Mouse (Mus musculus): ENCODE measurements at regions not wholly inside any gene's neighbourhood (a gene's known extent, or its start where the extent isn't known, plus 50 kb on each side); places are given as distances from the start of the nearest gene placed in this dataset.

- no peak for ATAC-seq (ENCODE audit: insufficient read depth, low FRiP score, low read depth)
- no peaks in the 10 kb centered on the region for H3K4me1 ChIP-seq
- H3K36me3 ChIP-seq, result no peaks in the 10 kb centered on the region
- no peaks in the 10 kb centered on the region for H3K27me3 ChIP-seq (replicated peaks)
- no peak overlapping the region for H3K4me2 ChIP-seq
- no peaks in the 10 kb centered on the region for H3K9me3 ChIP-seq
- 95% methylated on average over 5 of the region's 5 CpGs for WGBS
- no peak overlapping the region for H3K27ac ChIP-seq
- H3K4me3 ChIP-seq (replicated peaks), result no peak overlapping the region
- H3K9ac ChIP-seq, result no peak overlapping the region
Measured at GRCm38 (mm10) chr16:77989139-77989538, 312.1 kb upstream of the Cxadr start.

DNA sequence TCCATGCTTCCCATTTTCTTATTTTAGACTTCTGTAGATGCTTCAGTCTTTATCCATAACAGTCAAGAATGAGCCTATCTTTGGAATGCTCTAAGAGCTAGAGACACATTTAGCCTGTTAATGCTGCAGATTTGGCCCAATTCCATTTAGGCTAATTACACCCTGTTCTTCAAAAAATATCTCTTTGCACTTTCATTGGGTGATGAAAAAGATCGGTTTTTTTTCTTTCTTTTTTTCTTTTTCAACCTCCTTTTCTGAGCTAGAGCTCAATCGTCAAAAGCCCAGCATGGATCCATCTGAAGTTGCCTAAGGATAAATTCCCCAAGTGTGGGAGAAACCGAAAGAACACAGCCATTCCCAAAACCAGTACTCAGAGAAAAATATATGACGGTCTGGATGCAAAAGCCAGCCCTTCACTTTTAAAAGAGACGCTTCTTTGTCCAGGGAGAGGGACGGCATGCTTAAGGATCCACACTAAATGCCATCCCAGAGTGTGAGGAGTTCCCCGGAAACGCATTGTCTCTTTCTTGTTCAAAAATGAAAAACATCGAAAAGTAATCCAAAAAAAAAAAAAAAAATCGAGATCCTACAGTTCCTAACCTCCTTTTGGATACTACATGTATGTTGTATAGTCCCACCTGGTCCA lies 314.3 kb upstream of the Cxadr start:
- Histone ChIP-seq H3K27me3 (replicated peaks) (no peaks in the 10 kb centered on the region), H3K27ac (no peak overlapping the region), H3K4me1 (no peaks in the 10 kb centered on the region), H3K9me3 (no peaks in the 10 kb centered on the region), H3K36me3 (no peaks in the 10 kb centered on the region), H3K9ac (no peak overlapping the region), H3K4me3 (replicated peaks) (no peak overlapping the region), H3K4me2 (no peak overlapping the region)
- WGBS, result 70% methylated on average over 10 of the region's 10 CpGs
- ATAC-seq (ENCODE audit: insufficient read depth, low FRiP score, low read depth), result no peak

GRCm38 (mm10) chr16:77948785-77949184 lies 346.9 kb upstream of the Gm11146 start:
- H3K4me3 ChIP-seq (replicated peaks), result no peak overlapping the region
- no peaks in the 10 kb centered on the region for H3K27me3 ChIP-seq (replicated peaks)
- no peak for ATAC-seq (ENCODE audit: insufficient read depth, low FRiP score, low read depth)
- WGBS, result 80% methylated on average over 1 of the region's 1 CpGs
- H3K9ac ChIP-seq, result no peak overlapping the region
- H3K27ac ChIP-seq, result no peak overlapping the region
- H3K36me3 ChIP-seq, result no peaks in the 10 kb centered on the region
- H3K9me3 ChIP-seq, result no peaks in the 10 kb centered on the region
- no peaks in the 10 kb centered on the region for H3K4me1 ChIP-seq
- H3K4me2 ChIP-seq, result no peak overlapping the region

- 53% methylated on average over 2 of the region's 2 CpGs for WGBS
- H3K27ac ChIP-seq, result no peak overlapping the region
- no peaks in the 10 kb centered on the region for H3K36me3 ChIP-seq
- H3K4me1 ChIP-seq, result no peaks in the 10 kb centered on the region
- H3K27me3 ChIP-seq (replicated peaks), result no peaks in the 10 kb centered on the region
- no peak for ATAC-seq (ENCODE audit: insufficient read depth, low FRiP score, low read depth)
- H3K4me3 ChIP-seq (replicated peaks), result no peak overlapping the region
- H3K9ac ChIP-seq, result no peak overlapping the region
- H3K4me2 ChIP-seq, result no peak overlapping the region
- H3K9me3 ChIP-seq, result no peaks in the 10 kb centered on the region
Measured at GRCm38 (mm10) chr16:77945442-77945841, 343.5 kb upstream of the Gm11146 start.

- no peak for ATAC-seq (ENCODE audit: insufficient read depth, low FRiP score, low read depth)
- Histone ChIP-seq H3K27me3 (replicated peaks) (no peaks in the 10 kb centered on the region), H3K27ac (no peak overlapping the region), H3K9ac (no peak overlapping the region), H3K4me2 (no peak overlapping the region), H3K36me3 (no peaks in the 10 kb centered on the region), H3K9me3 (no peaks in the 10 kb centered on the region), H3K4me3 (replicated peaks) (no peak overlapping the region), H3K4me1 (no peaks in the 10 kb centered on the region)
- WGBS, result 76% methylated on average over 9 of the region's 9 CpGs
Measured at GRCm38 (mm10) chr16:77931025-77931723, 329.3 kb upstream of the Gm11146 start.

DNA sequence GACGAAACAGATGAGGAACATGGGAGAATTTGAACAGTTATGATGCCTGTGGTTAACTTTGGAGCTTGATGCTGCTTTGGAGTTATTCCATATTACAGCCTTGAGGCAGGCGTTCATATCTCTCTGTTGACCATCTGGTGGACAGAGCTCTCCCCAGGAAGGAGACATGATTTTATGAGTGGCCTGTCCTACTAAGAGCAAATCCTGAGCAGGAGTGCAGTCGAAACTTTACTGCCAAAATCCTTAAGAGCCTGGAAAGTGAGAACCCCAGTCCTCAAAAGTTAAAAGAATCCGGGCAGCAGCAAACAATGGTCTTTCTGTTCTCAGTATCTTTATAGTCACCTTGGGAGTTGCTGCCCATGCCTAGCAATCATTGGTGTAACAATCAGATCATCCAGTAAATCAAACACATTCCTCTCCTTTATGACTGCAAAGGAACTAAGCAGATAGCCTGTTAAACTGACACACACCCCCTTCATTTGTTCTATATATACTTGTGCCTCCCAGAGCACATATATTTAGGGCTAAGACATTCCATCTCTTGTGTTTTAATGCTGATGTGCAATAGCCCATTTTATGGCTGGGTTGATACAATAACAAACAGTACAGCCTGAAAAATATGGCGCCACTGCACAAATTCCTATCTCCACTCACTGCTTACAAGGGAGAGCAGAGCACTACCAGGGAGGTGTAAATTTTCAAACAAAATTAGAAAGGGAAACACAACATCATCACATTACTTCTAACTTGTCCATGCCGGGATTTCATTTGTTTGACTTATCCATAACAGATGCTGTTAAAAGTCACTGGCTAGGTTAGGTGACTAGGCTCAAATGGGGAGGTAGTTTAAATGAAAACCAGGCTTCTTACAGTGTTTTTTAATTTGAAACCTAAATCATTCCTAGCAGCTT lies 312.5 kb upstream of the Gm11146 start:
- Histone ChIP-seq H3K4me3 (replicated peaks) (no peak overlapping the region), H3K9me3 (no peaks in the 10 kb centered on the region), H3K9ac (no peak overlapping the region), H3K27me3 (replicated peaks) (no peaks in the 10 kb centered on the region), H3K4me1 (no peaks in the 10 kb centered on the region), H3K36me3 (no peaks in the 10 kb centered on the region), H3K27ac (no peak overlapping the region), H3K4me2 (no peak overlapping the region)
- ATAC-seq (ENCODE audit: insufficient read depth, low FRiP score, low read depth), result no peak
- 64% methylated on average over 6 of the region's 6 CpGs for WGBS

- no peaks in the 10 kb centered on the region for H3K9me3 ChIP-seq
- no peak overlapping the region for H3K4me2 ChIP-seq
- H3K36me3 ChIP-seq, result no peaks in the 10 kb centered on the region
- 47% methylated on average over 2 of the region's 2 CpGs for WGBS
- no peak for ATAC-seq (ENCODE audit: insufficient read depth, low FRiP score, low read depth)
- no peaks in the 10 kb centered on the region for H3K4me1 ChIP-seq
- no peak overlapping the region for H3K4me3 ChIP-seq (replicated peaks)
- H3K9ac ChIP-seq, result no peak overlapping the region
- no peak overlapping the region for H3K27ac ChIP-seq
- H3K27me3 ChIP-seq (replicated peaks), result no peaks in the 10 kb centered on the region
Measured at GRCm38 (mm10) chr16:77894247-77894646, 292.4 kb upstream of the Gm11146 start.

- no peaks in the 10 kb centered on the region for H3K36me3 ChIP-seq
- H3K4me3 ChIP-seq (replicated peaks), result no peak overlapping the region
- H3K9ac ChIP-seq, result no peak overlapping the region
- H3K4me2 ChIP-seq, result no peak overlapping the region
- ATAC-seq (ENCODE audit: insufficient read depth, low FRiP score, low read depth), result no peak
- no peaks in the 10 kb centered on the region for H3K9me3 ChIP-seq
- H3K27ac ChIP-seq, result no peak overlapping the region
- no peaks in the 10 kb centered on the region for H3K4me1 ChIP-seq
- no peaks in the 10 kb centered on the region for H3K27me3 ChIP-seq (replicated peaks)
- WGBS, result 64% methylated on average over 2 of the region's 2 CpGs
Measured at GRCm38 (mm10) chr16:77893690-77894089, 291.8 kb upstream of the Gm11146 start.

DNA sequence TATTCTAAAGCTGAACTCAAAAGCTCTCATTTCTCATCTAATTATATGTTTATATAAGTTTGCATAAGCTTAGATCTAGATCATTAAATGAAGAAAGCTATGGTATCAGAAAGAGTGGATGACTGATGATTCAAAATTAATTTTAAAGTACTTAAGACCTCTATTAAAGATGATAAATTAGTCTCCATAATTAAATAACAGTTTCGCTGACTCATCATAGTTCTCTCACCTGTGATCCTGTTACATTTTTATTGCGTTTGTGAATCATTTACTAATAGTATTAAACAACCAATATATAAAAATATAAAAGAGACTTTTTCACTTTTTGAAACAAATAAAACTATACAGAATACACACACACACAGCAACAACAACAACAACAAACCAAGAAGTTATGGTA lies 290.8 kb upstream of the Gm11146 start:
- H3K27me3 ChIP-seq (replicated peaks), result no peaks in the 10 kb centered on the region
- no peaks in the 10 kb centered on the region for H3K36me3 ChIP-seq
- no peaks in the 10 kb centered on the region for H3K9me3 ChIP-seq
- no peak overlapping the region for H3K4me2 ChIP-seq
- no peak overlapping the region for H3K4me3 ChIP-seq (replicated peaks)
- 85% methylated on average over 2 of the region's 2 CpGs for WGBS
- H3K4me1 ChIP-seq, result no peaks in the 10 kb centered on the region
- no peak for ATAC-seq (ENCODE audit: insufficient read depth, low FRiP score, low read depth)
- H3K27ac ChIP-seq, result no peak overlapping the region
- no peak overlapping the region for H3K9ac ChIP-seq

DNA sequence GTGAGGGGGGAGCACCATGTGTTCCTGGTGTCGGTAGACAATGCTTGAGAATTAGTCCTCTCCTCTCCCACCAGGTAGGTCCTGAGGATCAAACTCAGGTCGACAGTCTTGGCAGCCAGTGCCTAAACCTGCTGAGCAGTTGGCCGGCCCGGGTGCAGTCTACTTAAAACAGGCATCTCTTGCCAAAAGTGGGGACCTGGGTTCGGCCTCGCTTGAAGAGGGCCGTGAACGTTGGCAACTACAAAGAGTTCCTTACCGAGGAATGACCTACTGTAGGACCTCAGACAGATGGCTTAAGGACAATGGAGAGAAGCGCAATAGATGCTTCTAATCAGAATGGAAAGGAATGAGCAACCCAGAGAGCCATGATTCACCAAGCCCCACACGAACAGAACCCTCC lies 287.5 kb upstream of the Gm11146 start:
- 89% methylated on average over 11 of the region's 11 CpGs for WGBS
- no peak overlapping the region for H3K4me2 ChIP-seq
- H3K4me3 ChIP-seq (replicated peaks), result no peak overlapping the region
- no peaks in the 10 kb centered on the region for H3K4me1 ChIP-seq
- no peak overlapping the region for H3K27ac ChIP-seq
- H3K27me3 ChIP-seq (replicated peaks), result no peaks in the 10 kb centered on the region
- no peak overlapping the region for H3K9ac ChIP-seq
- H3K9me3 ChIP-seq, result no peaks in the 10 kb centered on the region
- no peaks in the 10 kb centered on the region for H3K36me3 ChIP-seq
- no peak for ATAC-seq (ENCODE audit: insufficient read depth, low FRiP score, low read depth)

DNA sequence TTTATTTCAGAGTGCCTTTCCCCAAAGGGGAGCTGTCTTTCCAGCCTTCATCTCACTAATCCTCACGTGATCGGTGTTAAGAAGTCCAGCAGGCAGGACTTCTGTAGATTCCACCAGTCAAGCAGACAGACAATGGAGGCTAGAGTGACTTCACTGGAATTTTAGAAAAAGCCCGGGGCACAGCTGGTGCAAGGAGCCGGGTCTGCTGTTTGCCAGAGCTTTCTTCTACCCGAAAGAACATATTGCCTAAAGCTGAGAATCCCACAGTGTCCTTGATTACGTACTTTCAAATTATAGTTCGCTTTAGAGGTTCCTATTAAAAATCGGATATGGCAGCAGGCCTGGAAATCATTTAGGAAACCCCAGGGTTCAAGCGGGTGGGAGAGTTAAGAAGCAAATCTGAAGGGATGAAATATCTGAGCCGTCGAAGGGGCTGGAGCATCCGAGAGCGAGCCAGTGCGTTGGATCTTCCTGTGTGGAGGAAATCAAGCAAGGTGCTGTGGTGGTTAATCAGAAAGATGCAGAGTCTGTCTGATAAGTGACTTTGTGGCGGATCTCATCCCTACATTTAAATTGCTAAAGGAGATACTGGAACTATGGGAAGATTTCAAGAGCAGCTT lies 283.3 kb upstream of the Gm11146 start:
- no peak for ATAC-seq (ENCODE audit: insufficient read depth, low FRiP score, low read depth)
- no peak overlapping the region for H3K4me2 ChIP-seq
- H3K4me1 ChIP-seq, result no peaks in the 10 kb centered on the region
- no peaks in the 10 kb centered on the region for H3K27me3 ChIP-seq (replicated peaks)
- H3K9me3 ChIP-seq, result no peaks in the 10 kb centered on the region
- no peak overlapping the region for H3K4me3 ChIP-seq (replicated peaks)
- 83% methylated on average over 15 of the region's 15 CpGs for WGBS
- no peak overlapping the region for H3K9ac ChIP-seq
- no peaks in the 10 kb centered on the region for H3K36me3 ChIP-seq
- H3K27ac ChIP-seq, result no peak overlapping the region

DNA sequence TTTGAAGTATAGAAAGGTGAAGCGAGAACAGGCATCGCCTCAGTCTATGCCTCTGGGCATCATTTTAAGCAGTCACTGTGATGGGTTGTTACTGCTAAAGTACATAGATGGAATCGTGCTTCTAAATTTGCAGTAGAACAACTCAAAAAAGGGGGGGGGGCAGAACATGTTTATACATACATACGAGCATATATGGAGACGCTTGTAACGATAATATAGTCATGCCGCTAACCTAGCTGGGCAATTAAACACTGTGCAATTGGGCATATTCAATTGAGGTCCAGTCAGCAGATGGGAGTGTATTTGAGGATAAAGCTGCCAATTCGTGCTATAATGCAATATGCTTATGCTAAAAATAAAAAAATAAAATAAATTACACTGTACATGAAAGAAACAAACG lies 282.6 kb upstream of the Gm11146 start:
- no peak overlapping the region for H3K9ac ChIP-seq
- no peaks in the 10 kb centered on the region for H3K4me1 ChIP-seq
- no peaks in the 10 kb centered on the region for H3K9me3 ChIP-seq
- no peak overlapping the region for H3K4me2 ChIP-seq
- ATAC-seq (ENCODE audit: insufficient read depth, low FRiP score, low read depth), result no peak
- no peaks in the 10 kb centered on the region for H3K27me3 ChIP-seq (replicated peaks)
- H3K4me3 ChIP-seq (replicated peaks), result no peak overlapping the region
- H3K36me3 ChIP-seq, result no peaks in the 10 kb centered on the region
- WGBS, result 90% methylated on average over 9 of the region's 9 CpGs
- no peak overlapping the region for H3K27ac ChIP-seq
